Mouse (Mus musculus) gastrocnemius, postnatal 14 days (tissue): Measurements from ENCODE around the gene Chic1. TPM values are rescaled to one million over a fixed set of nuclear protein-coding genes. Genes with fewer than 3 reads are reported as not detected.

ENCODE experiments used
- DNase-seq: peaks from one replicate; pipeline ENCODE4 v3.0.0; 2021; ENCODE audit warnings: mixed read lengths
- intact Hi-C: fragments of 180-260 bp; cut with DNase I; formaldehyde crosslinking; loops from one replicate; pipeline ENCODE4 v1.15.1; 2025; ENCODE audit warnings: low total_unique reads
- total RNA-seq, 2 experiments: library from RNA; stranded (reverse); gene quantifications; 2 replicates each; pipeline ENCODE4 v1.2.3; 2021

The Chic1 gene
- total RNA-seq, 2 experiments from 2014 or later: 0.55 to 0.62 TPM

- intact Hi-C loops: no loop called here
- DNase-seq: no peak
These were observed 65.4 kb downstream of the Chic1 start, which contains the start of gene Gm26992 for GRCm38 (mm10) chrX:103421710-103422109. Gene Gm26992 (plus strand): TSS chrX:103422010.

- intact Hi-C loops: no loop called here
- DNase-seq: no peak
These were observed 71.4 kb downstream of the Chic1 start for GRCm38 (mm10) chrX:103427677-103428076.

- intact Hi-C loops: no loop called here
- no peak for DNase-seq
These were observed 76.0 kb downstream of the Chic1 start for GRCm38 (mm10) chrX:103432293-103432692.

DNA sequence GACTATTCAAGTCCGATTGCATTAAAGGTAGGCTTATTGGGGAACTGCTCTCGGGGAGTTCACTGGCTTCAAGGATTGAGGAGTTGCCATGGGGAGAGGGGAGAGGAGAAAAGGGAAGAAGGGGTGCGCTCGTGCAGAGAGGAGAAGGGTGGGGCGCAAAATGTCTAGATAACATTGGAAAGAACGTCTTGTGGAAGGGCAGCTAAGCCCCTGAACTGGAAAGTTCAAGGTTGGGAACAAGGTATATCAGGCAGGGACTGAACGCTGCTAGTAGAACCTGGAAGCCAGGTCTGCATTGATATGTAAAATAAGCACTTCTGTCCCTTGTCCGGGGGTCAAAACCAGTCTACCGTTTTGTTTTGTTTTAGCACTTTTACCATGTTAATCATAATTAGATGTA is 81.7 kb downstream of the Chic1 start:
- intact Hi-C loops: loop anchor here (5.0 kb wide), 1 partner anchor 176 kb away; no protein-coding TSS in a partner anchor
- no peak for DNase-seq

DNA sequence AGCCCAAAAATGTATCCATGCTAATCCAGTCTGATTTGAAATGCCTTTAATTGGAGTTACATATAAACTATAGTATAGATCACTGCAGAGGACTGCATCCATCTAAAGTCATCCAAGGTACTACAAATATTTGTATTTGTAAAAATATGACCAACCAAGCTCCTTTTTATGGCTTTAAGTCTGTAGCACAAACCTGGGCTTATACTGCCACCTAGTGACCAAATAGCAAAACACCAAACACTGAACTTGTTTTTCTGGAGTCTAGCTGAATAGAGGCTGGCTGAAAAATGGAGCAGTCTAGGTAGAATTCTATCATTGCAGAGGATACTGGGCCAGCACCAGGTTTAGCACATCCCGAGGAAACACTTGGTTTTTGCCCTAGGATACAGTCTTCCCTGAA is 84.5 kb downstream of the Chic1 start:
- intact Hi-C loops: no loop called here
- DNase-seq: no peak

DNA sequence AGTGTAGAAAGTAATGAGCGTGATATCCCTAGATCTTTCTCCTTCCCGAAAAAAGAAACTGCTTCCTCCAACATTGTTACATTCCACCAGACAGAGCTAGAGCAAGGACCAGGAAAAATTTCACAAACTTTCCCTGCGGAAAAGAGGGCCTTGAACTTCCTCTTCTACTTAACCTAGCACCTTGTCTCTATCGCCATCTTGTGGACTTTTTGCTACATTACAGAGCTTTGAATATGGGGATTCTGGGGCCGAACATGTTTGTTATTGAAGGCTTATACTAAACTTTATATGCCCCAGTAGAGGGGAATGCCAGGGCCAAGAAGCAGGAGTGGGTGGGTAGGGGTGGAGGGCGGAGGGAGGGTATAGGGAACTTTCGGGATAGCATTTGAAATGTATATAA is 87.5 kb downstream of the Chic1 start:
- DNase-seq: no peak
- intact Hi-C loops: no loop called here

Other genes starting within 250 kb of the Chic1 start
- not detected for gene Nap1l2, start 169.8 kb upstream of the Chic1 start, total RNA-seq
- gene Cdx4, start 35.1 kb upstream of the Chic1 start, total RNA-seq: not detected
- gene Tsx, start 58.0 kb downstream of the Chic1 start, total RNA-seq: not detected
- not detected for gene Gm26992, start 65.5 kb downstream of the Chic1 start, total RNA-seq